Mouse (Mus musculus) gastrocnemius, postnatal 10 days (tissue): Measurements from ENCODE around the gene Gm9117. TPM values are rescaled to one million over a fixed set of nuclear protein-coding genes. Genes with fewer than 3 reads are reported as not detected.
"Not testable (repeated sequence)": the region's sequence is repeated elsewhere in the genome, so short reads cannot be mapped to it uniquely, and the experiment has no call there.

ENCODE experiments used
- DNase-seq: peaks from one replicate; pipeline ENCODE4 v3.0.0; 2021; ENCODE audit warnings: mixed read lengths
- long read RNA-seq, 2 experiments: library from polyadenylated mRNA; stranded (forward); transcript quantifications; one replicate each; pipeline ENCODE4 v2.0.0; 2021
- total RNA-seq, 2 experiments: library from RNA; stranded (reverse); gene quantifications; 2 replicates each; pipeline ENCODE4 v1.2.3; 2021

Gm9117 gene
- total RNA-seq, result not detected
- long read RNA-seq, experiment 1, result 0 reads
- long read RNA-seq, experiment 2, result 0 reads

DNA sequence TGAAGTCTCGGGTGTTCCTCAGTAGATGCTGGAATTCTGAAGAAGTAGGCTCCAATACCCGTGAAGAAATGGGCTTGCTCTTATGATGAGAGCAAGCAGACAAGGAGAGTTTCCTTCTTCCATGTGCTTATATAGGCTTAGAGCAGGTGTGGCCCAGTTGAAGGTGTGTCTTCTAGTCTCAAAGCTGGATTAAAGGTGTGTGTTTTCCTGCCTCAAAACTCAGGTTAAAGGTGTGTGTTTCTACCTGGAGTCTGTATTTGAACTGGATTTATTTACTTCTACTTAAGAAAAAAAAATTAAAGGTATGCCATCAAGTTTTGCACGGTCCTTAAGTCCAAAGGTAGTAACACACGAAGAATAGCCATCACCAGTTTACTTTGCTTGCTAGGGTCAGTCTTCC, at the start of gene Gm9117:
Gene Gm9117 (minus strand): TSS at position 101 of the 400 bp plus-strand sequence.
- not testable (repeated sequence) for DNase-seq

DNA sequence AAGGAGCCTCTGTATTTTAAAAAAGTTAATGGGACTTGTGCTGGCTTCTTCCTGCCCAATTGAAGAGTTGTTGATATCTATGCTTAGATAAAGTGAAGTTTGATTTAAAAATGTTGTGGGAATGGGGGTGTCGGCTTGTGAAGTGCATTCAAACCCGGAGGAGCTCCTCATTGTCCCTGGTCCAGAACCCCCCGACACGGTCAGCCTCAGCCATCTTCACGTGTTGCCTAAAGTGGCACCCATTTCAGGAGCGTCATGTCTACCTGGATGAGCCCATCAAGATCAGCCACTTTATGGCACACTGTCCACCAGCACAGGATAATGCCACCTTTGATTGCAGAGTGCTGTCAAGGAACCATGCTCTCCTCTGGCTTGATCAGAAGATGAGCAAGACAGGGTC, 25.6 kb upstream of the Gm9117 start:
- DNase-seq, result not testable (repeated sequence)

DNA sequence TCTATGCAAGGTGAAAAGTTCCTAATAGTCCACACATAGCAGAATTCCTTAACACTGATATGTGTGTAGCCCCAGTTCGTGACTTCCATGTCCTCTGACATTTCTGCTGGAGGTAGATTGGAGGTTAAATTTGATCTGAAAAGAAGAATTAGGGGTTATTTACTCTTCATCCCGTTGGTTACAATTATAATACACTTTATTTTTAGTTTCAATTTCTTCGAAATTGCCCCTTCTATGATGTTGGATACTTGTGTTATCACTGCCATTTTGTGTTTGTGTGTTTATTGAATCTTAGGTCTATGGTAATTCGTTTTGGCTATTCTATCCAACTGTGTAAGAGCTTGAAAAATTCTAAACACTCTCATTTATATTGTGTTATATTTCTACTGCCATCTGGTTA, 17.9 kb upstream of the Gm9117 start, which contains the start of gene Tdpoz5:
Gene Tdpoz5 (minus strand): TSS at position 101 of the 400 bp plus-strand sequence.
- not testable (repeated sequence) for DNase-seq

DNA sequence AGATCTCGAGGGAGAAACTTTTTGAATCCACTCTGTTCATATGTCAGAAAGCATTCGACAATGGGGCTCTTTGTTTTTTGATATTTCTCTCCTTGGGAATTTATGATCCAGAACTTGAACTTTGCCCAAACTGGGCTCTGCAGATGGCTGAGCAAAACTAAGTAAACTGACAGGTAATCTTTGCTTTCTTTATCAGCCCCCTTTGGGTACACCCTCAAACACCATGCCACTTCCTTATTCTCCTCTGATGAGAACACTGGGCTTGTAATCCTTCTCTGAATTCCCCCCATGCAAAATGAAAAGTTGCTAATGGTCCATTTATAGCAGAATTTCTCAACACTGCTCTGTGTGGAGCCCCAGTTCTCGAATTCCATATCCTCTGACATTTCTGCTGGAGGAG, 5.0 kb downstream of the Gm9117 start:
- DNase-seq, result not testable (repeated sequence)

Other genes starting within 250 kb of the Gm9117 start
- gene Gm5773, start 170.5 kb downstream of the Gm9117 start, total RNA-seq, result not detected
- not detected for gene Tdpoz4, start 147.1 kb downstream of the Gm9117 start, total RNA-seq
- gene Tdpoz3, start 117.5 kb downstream of the Gm9117 start, total RNA-seq, result not detected
- gene Tdpoz5, start 17.8 kb upstream of the Gm9117 start, total RNA-seq, result not detected
- not detected for gene Gm9125, start 111.3 kb upstream of the Gm9117 start, total RNA-seq
- gene Gm10697, start 129.1 kb upstream of the Gm9117 start, total RNA-seq, result not detected
- gene Gm10696, start 234.7 kb upstream of the Gm9117 start, total RNA-seq, result not detected